Mouse (Mus musculus): ENCODE data around the gene Aip. TPM values are rescaled to one million over a fixed set of nuclear protein-coding genes. Genes with fewer than 3 reads are reported as not detected.

Aip gene
- polyA plus RNA-seq, 1 experiment from 2014 or later, result 104 TPM

GRCm38 (mm10) chr19:4150567-4151487 lies 25.2 kb upstream of the Aip start:
- H3K4me2 ChIP-seq, result no peak overlapping the region

GRCm38 (mm10) chr19:4149764-4150461 lies 24.3 kb upstream of the Aip start:
- Histone ChIP-seq H3K4me3 (no peak overlapping the region), H3K9me3 (no peaks in the 10 kb centered on the region), H3K4me1 (peaks cover 16% of the 10 kb centered on the region), H3K4me2 (peak overlapping the region; percentile 82), H3K27ac (no peak overlapping the region), H3K27me3 (no peaks in the 10 kb centered on the region), H3K36me3 (peaks cover 14% of the 10 kb centered on the region), H3K9ac (no peak overlapping the region)
- WGBS, result 93% methylated on average over 17 of the region's 17 CpGs
- ATAC-seq (ENCODE audit: borderline replicate concordance, extremely low read depth, low FRiP score, low TSS enrichment), result no peak

More at GRCm38 (mm10) chr19:4150567-4151487, 25.2 kb upstream of the Aip start:
- peaks cover 14% of the 10 kb centered on the region for H3K36me3 ChIP-seq
- no peak overlapping the region for H3K4me3 ChIP-seq
- WGBS, result 81% methylated on average over 22 of the region's 22 CpGs
- H3K9ac ChIP-seq, result no peak overlapping the region
- no peaks in the 10 kb centered on the region for H3K27me3 ChIP-seq
- H3K9me3 ChIP-seq, result no peaks in the 10 kb centered on the region
- H3K27ac ChIP-seq, result no peak overlapping the region
- peaks cover 16% of the 10 kb centered on the region for H3K4me1 ChIP-seq
- no peak for ATAC-seq (ENCODE audit: borderline replicate concordance, extremely low read depth, low FRiP score, low TSS enrichment)

DNA sequence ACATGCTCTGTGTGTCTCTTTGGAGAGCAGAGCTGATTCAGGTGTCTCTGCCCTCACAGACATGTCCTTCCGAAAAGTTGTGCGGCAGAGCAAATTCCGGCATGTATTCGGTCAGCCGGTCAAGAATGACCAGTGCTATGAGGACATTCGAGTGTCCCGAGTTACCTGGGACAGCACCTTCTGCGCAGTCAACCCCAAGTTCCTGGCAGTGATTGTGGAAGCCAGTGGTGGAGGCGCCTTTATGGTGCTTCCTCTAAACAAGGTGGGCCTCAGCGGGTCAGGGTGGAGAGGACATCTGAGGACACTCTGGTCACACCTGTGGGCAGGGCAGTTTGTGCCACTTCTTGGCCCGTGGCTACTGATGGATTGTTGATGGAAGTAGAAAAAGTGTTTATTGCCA lies 23.6 kb upstream of the Aip start:
- H3K9me3 ChIP-seq, result no peaks in the 10 kb centered on the region
- peaks cover 16% of the 10 kb centered on the region for H3K4me1 ChIP-seq
- H3K4me3 ChIP-seq, result peak overlapping the region; percentile 96
- no peak overlapping the region for H3K27ac ChIP-seq
- WGBS, result 77% methylated on average over 11 of the region's 11 CpGs
- H3K9ac ChIP-seq, result peak overlapping the region; percentile 93
- H3K27me3 ChIP-seq, result no peaks in the 10 kb centered on the region
- no peak for ATAC-seq (ENCODE audit: borderline replicate concordance, extremely low read depth, low FRiP score, low TSS enrichment)
- peak overlapping the region; percentile 82 for H3K4me2 ChIP-seq
- H3K36me3 ChIP-seq, result peaks cover 14% of the 10 kb centered on the region

DNA sequence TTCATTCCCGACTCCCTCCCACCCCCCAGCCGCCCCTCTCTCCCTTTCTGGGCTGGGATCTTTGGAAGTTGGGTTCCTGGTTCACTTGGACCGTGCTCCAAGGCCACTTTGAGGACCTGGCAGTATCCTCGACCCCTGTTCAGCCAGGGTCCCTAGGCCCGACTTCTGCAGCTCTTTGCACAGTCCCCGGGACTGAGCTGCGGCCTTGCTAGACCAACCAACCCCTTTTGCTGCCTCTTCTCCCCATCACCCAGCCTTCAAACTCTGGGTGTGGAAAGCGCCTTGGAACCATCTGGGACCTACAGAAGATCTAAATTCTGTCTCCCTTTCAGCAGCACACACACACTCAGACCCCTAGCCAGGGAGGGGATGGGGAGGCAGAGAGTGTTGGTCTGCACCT lies 23.2 kb upstream of the Aip start:
- Histone ChIP-seq H3K4me1 (peaks cover 16% of the 10 kb centered on the region), H3K27ac (peak overlapping the region; percentile 72), H3K36me3 (peaks cover 13% of the 10 kb centered on the region), H3K9me3 (no peaks in the 10 kb centered on the region), H3K27me3 (no peaks in the 10 kb centered on the region), H3K4me2 (peak overlapping the region; percentile 82), H3K4me3 (peak overlapping the region; percentile 96), H3K9ac (peak overlapping the region; percentile 93)
- WGBS, result 2% methylated on average over 7 of the region's 8 CpGs
- no peak for ATAC-seq (ENCODE audit: borderline replicate concordance, extremely low read depth, low FRiP score, low TSS enrichment)

DNA sequence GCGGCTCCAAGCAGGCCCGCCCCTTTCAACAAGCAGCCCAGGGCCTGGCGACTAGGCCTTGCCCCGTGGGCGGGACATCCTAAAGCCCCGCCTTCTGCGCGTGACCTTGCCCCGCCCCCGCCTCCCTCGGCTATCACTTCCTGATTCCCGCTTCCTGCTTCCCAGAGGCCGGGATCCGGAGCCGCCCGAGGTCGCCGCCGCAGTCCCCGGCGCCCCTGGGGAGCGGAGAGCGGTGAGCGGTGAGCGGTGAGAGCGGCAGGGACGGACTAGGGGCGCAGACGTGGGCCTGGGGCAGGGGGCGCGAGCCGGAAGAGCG lies 22.8 kb upstream of the Aip start, which contains the start of gene Coro1b:
Gene Coro1b (plus strand): TSS at position 129 of the 316 bp plus-strand sequence.
- Histone ChIP-seq H3K9me3 (no peaks in the 10 kb centered on the region), H3K27ac (peak within 1 kb of the TSS; percentile 72), H3K36me3 (peaks cover 10% of the 10 kb centered on the region), H3K9ac (peak within 1 kb of the TSS; percentile 93), H3K4me3 (peak within 1 kb of the TSS; percentile 96), H3K4me2 (peak within 1 kb of the TSS; percentile 82), H3K27me3 (no peaks in the 10 kb centered on the region), H3K4me1 (peaks cover 16% of the 10 kb centered on the region)
- WGBS, result under 1% methylated on average over 32 of the region's 33 CpGs
- ATAC-seq (ENCODE audit: borderline replicate concordance, extremely low read depth, low FRiP score, low TSS enrichment), result peak; percentile 96

- peaks cover 16% of the 10 kb centered on the region for H3K4me1 ChIP-seq
- no peak; the same call in 1 of the 2 replicates for ATAC-seq (ENCODE audit: borderline replicate concordance, extremely low read depth, low FRiP score, low TSS enrichment)
- H3K27me3 ChIP-seq, result no peaks in the 10 kb centered on the region
- peak overlapping the region; percentile 82 for H3K4me2 ChIP-seq
- H3K36me3 ChIP-seq, result peaks cover 6% of the 10 kb centered on the region; the same call in 1 of the 2 replicates
- peak overlapping the region; percentile 93; the same call in 1 of the 2 replicates for H3K9ac ChIP-seq
- no peak overlapping the region; the same call in 1 of the 2 replicates for H3K27ac ChIP-seq
- peak overlapping the region; percentile 96 for H3K4me3 ChIP-seq
- WGBS, result 38% methylated on average over 9 of the region's 9 CpGs
- no peaks in the 10 kb centered on the region for H3K9me3 ChIP-seq
These were observed 22.3 kb upstream of the Aip start for GRCm38 (mm10) chr19:4147782-4148490.

- ATAC-seq (ENCODE audit: borderline replicate concordance, extremely low read depth, low FRiP score, low TSS enrichment), result no peak
- Histone ChIP-seq H3K36me3 (peaks cover 6% of the 10 kb centered on the region; the same call in 1 of the 2 replicates), H3K4me2 (no peak overlapping the region), H3K9ac (no peak overlapping the region), H3K9me3 (no peaks in the 10 kb centered on the region), H3K4me1 (peaks cover 16% of the 10 kb centered on the region), H3K27me3 (no peaks in the 10 kb centered on the region), H3K27ac (no peak overlapping the region), H3K4me3 (no peak overlapping the region)
- 58% methylated on average over 3 of the region's 3 CpGs for WGBS
These were observed 21.4 kb upstream of the Aip start for GRCm38 (mm10) chr19:4147022-4147405.

DNA sequence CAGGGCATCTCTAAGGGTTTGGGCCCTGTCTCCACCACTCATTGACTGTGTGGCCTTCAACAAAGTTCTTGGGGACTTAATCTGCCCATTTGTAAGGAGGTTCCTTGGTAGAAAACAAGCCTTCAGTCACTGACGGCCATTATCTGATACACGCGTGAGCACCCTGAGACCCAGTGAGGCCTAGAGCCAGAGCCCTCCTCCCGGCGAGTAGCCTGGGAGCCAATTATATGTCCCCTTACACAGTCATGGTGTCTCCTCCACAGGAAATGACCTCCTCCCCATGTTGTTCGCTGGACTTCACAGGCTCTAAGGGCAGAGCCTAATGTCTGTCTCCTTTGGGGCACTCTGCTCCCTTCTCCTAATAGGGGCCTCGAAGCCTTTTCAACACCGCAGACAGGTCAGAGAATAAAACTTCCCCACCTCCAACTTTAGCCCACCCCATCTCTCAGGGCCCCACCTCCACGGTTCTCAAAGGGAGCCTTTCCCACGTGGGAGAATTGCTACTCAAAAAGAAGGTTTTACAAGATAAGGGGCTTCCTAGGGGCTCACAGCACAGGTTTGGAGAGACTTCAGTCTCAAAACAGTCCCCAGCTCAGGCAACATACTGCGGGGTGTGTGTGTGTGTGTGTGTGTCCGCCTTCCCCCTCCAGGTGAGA lies 20.8 kb upstream of the Aip start:
- Histone ChIP-seq H3K27ac (no peak overlapping the region), H3K4me3 (no peak overlapping the region)
- no peak for ATAC-seq (ENCODE audit: borderline replicate concordance, extremely low read depth, low FRiP score, low TSS enrichment)

GRCm38 (mm10) chr19:4145936-4146335 lies 20.3 kb upstream of the Aip start:
- Histone ChIP-seq H3K27me3 (no peaks in the 10 kb centered on the region), H3K9ac (no peak overlapping the region), H3K4me2 (no peak overlapping the region), H3K9me3 (no peaks in the 10 kb centered on the region), H3K4me3 (no peak overlapping the region), H3K4me1 (peaks cover 16% of the 10 kb centered on the region), H3K27ac (no peak overlapping the region), H3K36me3 (peaks cover 1% of the 10 kb centered on the region; the same call in 1 of the 2 replicates)
- ATAC-seq (ENCODE audit: borderline replicate concordance, extremely low read depth, low FRiP score, low TSS enrichment), result no peak
- 87% methylated on average over 5 of the region's 5 CpGs for WGBS

More for the DNA sequence above, 20.8 kb upstream of the Aip start:
- Histone ChIP-seq H3K9ac (no peak overlapping the region), H3K9me3 (no peaks in the 10 kb centered on the region), H3K36me3 (peaks cover 6% of the 10 kb centered on the region; the same call in 1 of the 2 replicates), H3K4me1 (peaks cover 16% of the 10 kb centered on the region), H3K4me2 (no peak overlapping the region), H3K27me3 (no peaks in the 10 kb centered on the region)
- 64% methylated on average over 12 of the region's 12 CpGs for WGBS

DNA sequence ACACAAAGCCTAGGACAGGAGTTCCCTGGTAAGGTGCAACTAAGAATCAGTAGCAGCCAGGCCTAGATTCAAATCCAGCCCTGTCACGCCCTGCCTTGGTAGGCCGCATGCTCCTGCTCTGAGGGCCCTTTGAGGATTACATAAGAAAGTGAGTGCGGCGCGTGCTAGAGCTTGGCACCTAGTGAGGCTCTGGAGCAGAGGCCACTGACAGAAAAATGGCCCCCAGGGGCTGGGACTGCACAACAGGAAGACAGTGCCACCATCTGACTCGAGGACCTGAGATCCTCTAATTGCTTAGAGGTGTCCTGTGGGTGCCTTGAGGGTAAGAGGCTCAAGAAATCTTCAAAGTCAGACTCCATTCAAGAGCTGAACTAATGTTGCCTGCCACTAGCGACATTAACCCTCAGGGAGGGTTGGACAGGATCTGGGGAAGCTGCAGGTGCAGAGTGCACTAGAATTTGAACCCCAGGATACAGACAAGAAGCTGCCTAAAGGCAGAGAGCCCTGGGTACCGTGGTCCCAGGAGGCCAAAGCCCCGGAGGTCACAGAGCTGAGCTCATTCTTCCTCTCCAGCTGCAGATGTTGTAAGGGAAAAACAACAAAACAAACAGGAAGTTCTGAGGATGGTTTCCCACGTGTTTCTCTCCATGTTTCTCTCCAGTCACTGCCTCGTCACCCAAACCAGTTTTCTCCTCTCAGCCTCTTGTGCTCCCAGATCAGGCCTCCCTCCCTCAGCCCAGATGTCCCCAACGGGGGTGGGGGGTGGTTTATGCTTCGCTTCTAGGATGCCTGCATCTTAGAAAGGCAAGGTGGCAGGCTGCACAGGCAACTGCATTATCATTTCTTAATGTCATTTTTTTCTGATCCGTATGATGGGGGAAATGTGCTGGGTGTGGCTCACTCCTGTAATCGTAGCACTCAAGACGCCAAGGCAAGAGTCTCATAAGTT lies 19.2 kb upstream of the Aip start:
- no peak for ATAC-seq (ENCODE audit: borderline replicate concordance, extremely low read depth, low FRiP score, low TSS enrichment)
- Histone ChIP-seq H3K27ac (no peak overlapping the region), H3K9ac (no peak overlapping the region), H3K9me3 (no peaks in the 10 kb centered on the region), H3K36me3 (no peaks in the 10 kb centered on the region), H3K4me1 (peaks cover 16% of the 10 kb centered on the region), H3K4me2 (no peak overlapping the region), H3K27me3 (no peaks in the 10 kb centered on the region), H3K4me3 (no peak overlapping the region)
- WGBS, result 69% methylated on average over 16 of the region's 16 CpGs

Data from lung, embryonic 15.5 days (tissue).